Mouse (Mus musculus) embryonic facial prominence, embryonic 11.5 days (tissue): Measurements from ENCODE around the gene Lrch4. TPM values are rescaled to one million over a fixed set of nuclear protein-coding genes. Genes with fewer than 3 reads are reported as not detected.

Experiments
- ATAC-seq: fragments of 200-750 bp; cut with Nextera tagmentation; replicated peaks from 2 replicates; pipeline ENCODE4 v1.8.0; 2017; ENCODE audit warnings: low read depth; ENCODE audit not compliant: insufficient number of reproducible peaks, low FRiP score, low TSS enrichment
- DNase-seq: peaks from one replicate; pipeline ENCODE4 v3.0.0-alpha.2; 2015; ENCODE audit warnings: low spot score
- H3K27ac ChIP-seq: fragments of 300-500 bp; sonication (generic); replicated peaks from 2 replicates; pipeline ENCODE4 v1.5.1; 2014; ENCODE audit warnings: mild to moderate bottlenecking, low read depth, low read length, control low read depth
- H3K27me3 ChIP-seq: fragments of 300-500 bp; sonication (generic); 2 replicates; pipeline ENCODE4 v1.6.1; 2014; ENCODE audit warnings: mild to moderate bottlenecking, low read length, moderate library complexity, mixed read lengths; ENCODE audit not compliant: control insufficient read depth, insufficient read depth
- H3K36me3 ChIP-seq: fragments of 300-500 bp; sonication (generic); replicated peaks from 2 replicates; pipeline ENCODE4 v1.6.1; 2014; ENCODE audit warnings: low read depth, mild to moderate bottlenecking, low read length, moderate library complexity, mixed read lengths; ENCODE audit not compliant: control insufficient read depth, insufficient read depth
- H3K4me1 ChIP-seq: fragments of 300-500 bp; sonication (generic); 2 replicates; pipeline ENCODE4 v1.6.1; 2014; ENCODE audit warnings: low read length, mixed read lengths; ENCODE audit not compliant: control insufficient read depth, insufficient read depth
- H3K4me2 ChIP-seq: fragments of 300-500 bp; sonication (generic); 2 replicates; pipeline ENCODE4 v1.6.1; 2014; ENCODE audit warnings: low read depth, mild to moderate bottlenecking, control low read depth, low read length, moderate library complexity
- H3K4me3 ChIP-seq: fragments of 300-500 bp; sonication (generic); 2 replicates; pipeline ENCODE4 v1.5.1; 2014; ENCODE audit warnings: low read depth, low read length, control low read depth
- H3K9ac ChIP-seq: fragments of 300-500 bp; sonication (generic); replicated peaks from 2 replicates; pipeline ENCODE4 v1.6.1; 2014; ENCODE audit warnings: mild to moderate bottlenecking, control low read depth, low read length
- H3K9me3 ChIP-seq: fragments of 300-500 bp; sonication (generic); replicated peaks from 2 replicates; pipeline ENCODE4 v1.6.1; 2016; ENCODE audit warnings: mild to moderate bottlenecking, low read length, inconsistent platforms, mixed read lengths; ENCODE audit not compliant: control insufficient read depth
- WGBS: fragments of 180-500 bp; shearing (Covaris S2); extraction: QIAGEN DNeasy Blood & Tissue Kit; methylation state at CpG from one replicate; pipeline ENCODE4 v1.1.7; 2014; 5-methylcytosine and 5-hydroxymethylcytosine counted together
- polyA plus RNA-seq: library from polyadenylated mRNA; unstranded; fragments of >200 nt; fragmentation: Nextera tagmentation; extraction: Ambion mirVana; gene quantifications from 2 replicates; pipeline ENCODE4 v1.2.1, GENCODE M21; 2014

Lrch4 gene
- polyA plus RNA-seq, 1 experiment from 2014 or later, result 28.4 TPM

DNA sequence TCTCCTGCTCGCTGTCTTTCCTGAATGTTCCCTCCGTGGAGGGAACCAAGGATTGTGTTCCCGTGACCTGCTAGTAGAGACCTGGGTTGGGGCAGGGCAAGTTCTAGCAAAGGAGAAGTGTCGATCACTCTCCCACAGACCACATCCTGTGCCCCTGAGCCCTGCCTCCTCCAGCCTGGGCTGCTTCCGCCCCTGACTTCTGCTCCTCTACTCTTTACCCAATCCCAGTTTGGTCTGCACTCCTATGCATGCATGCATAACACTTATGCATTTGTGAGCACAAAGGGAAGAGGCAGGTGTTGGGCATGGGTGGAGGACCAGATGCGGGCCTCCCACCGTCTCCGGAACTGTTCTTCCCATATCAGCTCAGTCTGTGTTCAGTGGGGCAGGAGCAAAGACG, 2.2 kb downstream of the Lrch4 start:
- ATAC-seq, result no peak
- Histone ChIP-seq H3K27me3 (no peaks in the 10 kb centered on the region), H3K9me3 (no peaks in the 10 kb centered on the region), H3K4me2 (peak overlapping the region; percentile 86), H3K4me3 (peak overlapping the region; percentile 93; the same call in 1 of the 2 replicates), H3K36me3 (0 out of 2 replicates have a peak, but pooled peaks cover 2% of the 10 kb centered on the region), H3K4me1 (peaks cover 13% of the 10 kb centered on the region), H3K9ac (no peak overlapping the region), H3K27ac (peak overlapping the region; percentile 56; the same call in 1 of the 2 replicates)
- DNase-seq, result no peak
- 57% methylated on average over 9 of the region's 9 CpGs for WGBS

DNA sequence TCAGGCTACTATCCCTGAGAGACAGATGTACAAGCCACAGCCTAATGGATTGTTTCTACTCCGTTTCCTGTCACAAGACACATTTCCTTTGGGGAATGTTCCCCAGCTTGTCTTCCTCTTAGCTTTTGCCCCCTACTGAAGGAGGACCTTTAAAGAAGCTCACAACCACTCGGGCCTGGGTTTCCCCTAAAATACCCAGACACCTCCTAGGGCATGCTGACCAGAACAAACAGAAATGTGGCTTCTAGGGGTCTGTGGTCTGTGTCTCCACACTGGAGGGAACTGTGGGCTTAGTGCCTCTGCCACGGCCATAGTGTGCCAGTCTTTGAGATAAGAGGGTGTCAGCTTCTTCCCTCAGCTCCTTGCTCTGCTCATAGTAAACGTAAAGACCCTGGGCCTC, 2.7 kb downstream of the Lrch4 start:
- ATAC-seq (no peak), DNase-seq (no peak)
- Histone ChIP-seq H3K4me1 (peaks cover 13% of the 10 kb centered on the region), H3K27me3 (no peaks in the 10 kb centered on the region), H3K36me3 (peaks cover 4% of the 10 kb centered on the region), H3K9me3 (no peaks in the 10 kb centered on the region), H3K9ac (no peak overlapping the region), H3K4me3 (no peak overlapping the region), H3K4me2 (no peak overlapping the region), H3K27ac (0 out of 2 replicates have a peak overlapping the region, but pooled peaks have one; percentile 16)
- WGBS, result 62% methylated on average over 4 of the region's 4 CpGs

DNA sequence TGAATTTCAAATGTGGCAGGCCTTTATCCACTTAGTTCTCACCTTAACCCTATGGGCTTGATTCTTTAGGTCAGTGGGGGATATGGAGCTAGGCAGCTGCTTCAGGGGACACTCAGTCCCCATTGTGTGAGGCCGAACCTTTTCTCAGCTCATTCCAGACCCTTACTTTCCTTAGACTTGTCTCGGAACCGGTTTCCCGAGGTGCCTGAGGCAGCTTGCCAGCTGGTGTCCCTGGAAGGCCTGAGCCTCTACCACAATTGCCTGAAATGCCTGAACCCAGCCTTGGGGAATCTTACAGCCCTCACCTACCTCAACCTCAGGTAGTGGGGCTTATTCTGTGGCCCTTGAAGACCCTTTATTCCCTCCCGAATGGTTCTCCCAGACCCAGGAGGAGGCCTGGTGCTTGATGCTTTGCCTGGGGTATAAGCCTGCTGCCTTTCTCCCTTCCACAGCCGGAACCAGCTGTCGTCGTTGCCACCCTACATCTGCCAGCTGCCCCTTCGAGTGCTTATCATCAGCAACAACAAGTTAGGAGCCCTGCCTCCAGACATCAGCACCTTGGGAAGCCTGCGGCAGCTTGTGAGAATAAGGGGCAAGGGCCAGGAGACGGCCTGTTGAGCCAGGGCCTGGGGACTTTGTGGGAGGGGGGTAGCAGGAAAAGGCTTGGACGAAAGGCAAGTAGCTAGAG, 4.6 kb downstream of the Lrch4 start:
- Histone ChIP-seq H3K36me3 (peaks cover 11% of the 10 kb centered on the region), H3K4me2 (no peak overlapping the region), H3K4me1 (peaks cover 13% of the 10 kb centered on the region), H3K9me3 (no peaks in the 10 kb centered on the region), H3K4me3 (no peak overlapping the region), H3K27ac (no peak overlapping the region; the same call in 1 of the 2 replicates), H3K9ac (no peak overlapping the region), H3K27me3 (no peaks in the 10 kb centered on the region)
- 79% methylated on average over 12 of the region's 12 CpGs for WGBS
- no peak for ATAC-seq
- DNase-seq, result no peak

DNA sequence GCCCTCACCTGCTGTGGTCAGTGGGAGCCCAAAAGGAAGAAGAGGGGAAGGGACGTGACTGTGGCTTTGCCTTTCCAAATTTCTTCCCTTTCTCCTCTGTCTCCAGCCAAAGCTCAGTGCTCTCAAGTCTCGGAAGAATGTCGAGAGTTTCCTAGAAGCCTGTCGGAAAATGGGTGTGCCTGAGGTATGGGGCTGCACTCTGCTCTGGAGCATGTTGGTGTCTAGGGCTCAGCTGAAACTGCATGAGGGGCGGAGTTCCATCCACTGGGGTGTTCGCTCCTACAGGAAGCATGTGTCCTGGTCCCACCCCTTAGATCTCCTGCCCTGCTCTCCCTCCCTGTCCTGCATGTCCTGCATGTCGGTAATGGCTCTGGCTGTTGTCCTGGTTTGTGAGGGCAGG, 10.6 kb downstream of the Lrch4 start:
- peaks cover 8% of the 10 kb centered on the region for H3K27me3 ChIP-seq
- H3K4me1 ChIP-seq, result no peaks in the 10 kb centered on the region
- ATAC-seq (no peak), DNase-seq (no peak)
- 80% methylated on average over 7 of the region's 7 CpGs for WGBS
- no peak overlapping the region for H3K9ac ChIP-seq
- no peaks in the 10 kb centered on the region for H3K9me3 ChIP-seq
- peaks cover 22% of the 10 kb centered on the region for H3K36me3 ChIP-seq
- H3K27ac ChIP-seq, result no peak overlapping the region
- H3K4me3 ChIP-seq, result no peak overlapping the region
- no peak overlapping the region for H3K4me2 ChIP-seq

DNA sequence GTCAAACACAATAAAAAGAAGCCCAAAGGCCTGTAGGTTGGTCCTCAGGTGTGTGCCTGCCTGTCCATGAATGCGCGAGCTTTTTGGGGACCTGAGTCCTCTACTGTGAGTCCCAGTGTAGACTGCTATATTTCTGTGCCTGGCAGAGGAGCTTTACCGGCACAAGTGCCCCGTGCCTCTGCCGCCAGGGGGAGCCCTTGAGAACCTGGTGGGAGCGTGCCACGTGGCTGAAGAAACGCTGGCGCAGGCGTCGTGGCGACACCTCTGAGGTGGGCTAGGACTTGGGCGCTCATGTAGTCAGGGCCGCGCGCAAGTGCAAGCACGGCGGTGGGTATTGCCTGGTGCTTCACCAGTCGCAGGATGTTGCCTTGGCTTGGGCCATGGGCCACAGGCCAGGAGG, 12.1 kb downstream of the Lrch4 start, which contains the start of gene Sap25:
Gene Sap25 (plus strand): TSS at position 281 of the 400 bp plus-strand sequence.
- no peak within 1 kb of the TSS for H3K4me3 ChIP-seq
- H3K27ac ChIP-seq, result no peak within 1 kb of the TSS
- no peak within 1 kb of the TSS for H3K9ac ChIP-seq
- no peak within 1 kb of the TSS for H3K4me2 ChIP-seq
- peaks cover 4% of the 10 kb centered on the region for H3K4me1 ChIP-seq
- no peak for ATAC-seq
- H3K9me3 ChIP-seq, result no peaks in the 10 kb centered on the region
- H3K27me3 ChIP-seq, result peaks cover 19% of the 10 kb centered on the region
- no peak for DNase-seq
- 82% methylated on average over 19 of the region's 19 CpGs for WGBS
- H3K36me3 ChIP-seq, result peaks cover 22% of the 10 kb centered on the region

DNA sequence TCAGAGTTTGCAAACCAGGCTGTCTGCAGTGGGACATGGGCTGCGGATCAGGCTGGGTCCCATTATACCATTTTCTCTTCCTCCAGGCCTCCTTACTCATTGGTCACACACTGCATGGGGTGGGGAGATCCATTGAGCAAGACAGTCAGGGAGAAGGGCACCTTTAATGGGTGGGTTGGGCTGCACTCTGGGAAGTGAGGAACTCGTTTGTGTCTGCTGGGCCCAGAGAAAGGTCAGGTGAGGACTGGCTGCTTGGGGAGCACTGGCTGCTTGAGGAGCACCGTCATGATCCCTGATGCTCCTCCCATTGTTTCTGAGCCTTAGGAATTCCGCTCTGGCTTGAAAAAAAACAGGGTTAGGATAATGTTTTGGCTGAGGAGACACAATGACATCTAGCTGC, 14.0 kb downstream of the Lrch4 start:
- Histone ChIP-seq H3K9ac (no peak overlapping the region), H3K9me3 (no peaks in the 10 kb centered on the region), H3K27me3 (peaks cover 21% of the 10 kb centered on the region), H3K36me3 (peaks cover 14% of the 10 kb centered on the region), H3K4me1 (peaks cover 5% of the 10 kb centered on the region), H3K4me3 (no peak overlapping the region), H3K4me2 (no peak overlapping the region), H3K27ac (no peak overlapping the region)
- no peak for DNase-seq
- no peak for ATAC-seq
- WGBS, result 50% methylated on average over 4 of the region's 4 CpGs

DNA sequence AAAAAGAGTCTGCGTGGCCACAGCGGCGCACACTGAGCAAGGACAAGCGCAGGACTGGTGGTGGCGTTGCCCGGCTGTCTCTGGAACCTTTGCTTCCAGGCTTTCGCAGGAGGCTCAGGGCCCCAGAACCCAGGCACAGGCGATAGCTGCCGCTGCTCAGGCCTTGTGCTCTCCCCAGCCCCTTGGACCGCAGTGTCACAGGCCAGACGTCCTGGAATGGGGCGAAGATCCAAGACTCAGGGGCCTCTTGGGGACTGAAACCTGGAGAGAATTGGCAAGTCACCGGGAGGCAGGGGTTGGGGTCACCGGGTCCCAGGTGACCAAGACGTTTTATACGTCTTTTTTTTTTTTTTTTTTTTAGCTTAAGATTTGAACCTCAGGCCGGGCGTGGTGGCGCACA, 15.6 kb downstream of the Lrch4 start:
- 37% methylated on average over 19 of the region's 19 CpGs for WGBS
- Histone ChIP-seq H3K4me2 (no peak overlapping the region), H3K4me3 (no peak overlapping the region), H3K4me1 (peaks cover 8% of the 10 kb centered on the region), H3K27ac (no peak overlapping the region), H3K27me3 (peaks cover 21% of the 10 kb centered on the region), H3K9ac (no peak overlapping the region), H3K9me3 (no peaks in the 10 kb centered on the region), H3K36me3 (peaks cover 10% of the 10 kb centered on the region)
- ATAC-seq (no peak), DNase-seq (no peak)

DNA sequence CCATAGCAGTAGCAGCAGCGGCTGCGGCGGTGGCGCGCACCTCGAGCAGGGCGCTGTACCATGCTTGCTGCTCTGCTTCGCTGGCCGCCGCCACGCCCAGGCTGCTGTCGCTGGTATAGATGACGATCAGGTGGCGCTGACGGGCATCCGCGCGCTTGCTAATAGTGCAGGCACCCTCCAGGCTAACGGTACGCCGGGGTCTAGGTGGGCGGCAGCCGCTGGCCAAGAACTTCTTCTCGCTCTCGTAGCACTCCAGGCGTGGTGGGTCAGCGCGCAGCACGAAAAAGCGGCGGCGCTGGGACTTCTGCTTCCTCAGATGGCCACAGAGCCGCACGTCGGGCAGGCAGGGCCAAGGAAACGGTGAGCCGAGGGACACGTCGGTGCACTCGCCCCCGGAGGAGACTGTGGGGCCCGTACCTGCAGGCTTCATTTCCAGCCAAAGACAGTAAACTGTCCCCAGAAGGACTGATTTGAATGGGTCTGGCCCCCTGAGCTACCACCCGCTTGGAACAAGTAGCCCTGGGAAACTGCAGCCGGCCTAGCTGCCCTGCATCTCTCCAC, 16.2 kb downstream of the Lrch4 start:
- H3K4me2 ChIP-seq, result peak overlapping the region; percentile 52
- peaks cover 21% of the 10 kb centered on the region for H3K27me3 ChIP-seq
- no peak overlapping the region for H3K9ac ChIP-seq

More for the DNA sequence above, 16.2 kb downstream of the Lrch4 start:
- ATAC-seq (no peak), DNase-seq (peak; percentile 30)
- Histone ChIP-seq H3K4me1 (peaks cover 8% of the 10 kb centered on the region), H3K36me3 (peaks cover 10% of the 10 kb centered on the region), H3K4me3 (peak overlapping the region; percentile 26), H3K9me3 (no peaks in the 10 kb centered on the region), H3K27ac (no peak overlapping the region)
- WGBS, result 3% methylated on average over 44 of the region's 44 CpGs
